Mouse (Mus musculus) ES-CJ7 (cell line): Measurements from ENCODE around the gene Rimbp2.

Experiments used
- DNase-seq: peaks from one replicate; pipeline ENCODE4 v3.0.0; 2011; ENCODE audit warnings: low read depth, low spot score

Gene Rimbp2

GRCm38 (mm10) chr5:128932776-128933175 is 20.5 kb downstream of the Rimbp2 start:
- DNase-seq: no peak

- DNase-seq: no peak
Observed at GRCm38 (mm10) chr5:128925073-128925472, 28.2 kb downstream of the Rimbp2 start.

- no peak for DNase-seq
Observed at GRCm38 (mm10) chr5:128920112-128920511, 33.2 kb downstream of the Rimbp2 start.

GRCm38 (mm10) chr5:128917116-128917959 is 35.9 kb downstream of the Rimbp2 start:
- DNase-seq: peak; percentile 84

- peak; percentile 44 for DNase-seq
Observed at GRCm38 (mm10) chr5:128913820-128914219, 39.5 kb downstream of the Rimbp2 start.

- no peak for DNase-seq
Observed at GRCm38 (mm10) chr5:128912374-128912773, 40.9 kb downstream of the Rimbp2 start.

GRCm38 (mm10) chr5:128911593-128911992 is 41.7 kb downstream of the Rimbp2 start:
- DNase-seq: no peak

GRCm38 (mm10) chr5:128904113-128904512 is 49.2 kb downstream of the Rimbp2 start:
- DNase-seq: peak; percentile 81

GRCm38 (mm10) chr5:128903120-128903519 is 50.2 kb downstream of the Rimbp2 start:
- DNase-seq: no peak

GRCm38 (mm10) chr5:128899971-128900370 is 53.3 kb downstream of the Rimbp2 start:
- no peak for DNase-seq

DNA sequence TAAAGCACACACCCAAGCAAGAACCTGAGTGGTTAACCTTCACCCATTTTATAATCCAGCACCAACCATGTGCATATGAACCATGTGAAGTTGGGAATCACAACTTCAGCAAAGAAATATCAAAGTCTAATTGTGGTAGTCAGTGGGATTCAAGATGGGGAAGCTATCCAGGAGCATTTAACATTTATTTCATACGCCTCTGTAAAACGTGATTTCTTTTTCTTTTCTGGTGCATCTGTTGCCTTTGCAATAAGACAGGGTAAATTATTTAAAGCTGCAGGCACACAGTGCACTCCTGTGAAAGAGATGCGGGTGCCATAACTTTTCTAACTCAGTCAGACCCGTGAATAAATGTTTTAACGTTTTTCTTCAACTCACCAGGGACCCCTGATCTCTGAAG is 58.4 kb downstream of the Rimbp2 start:
- DNase-seq: no peak

- DNase-seq: no peak
Observed at GRCm38 (mm10) chr5:128887546-128887945, 65.7 kb downstream of the Rimbp2 start.

DNA sequence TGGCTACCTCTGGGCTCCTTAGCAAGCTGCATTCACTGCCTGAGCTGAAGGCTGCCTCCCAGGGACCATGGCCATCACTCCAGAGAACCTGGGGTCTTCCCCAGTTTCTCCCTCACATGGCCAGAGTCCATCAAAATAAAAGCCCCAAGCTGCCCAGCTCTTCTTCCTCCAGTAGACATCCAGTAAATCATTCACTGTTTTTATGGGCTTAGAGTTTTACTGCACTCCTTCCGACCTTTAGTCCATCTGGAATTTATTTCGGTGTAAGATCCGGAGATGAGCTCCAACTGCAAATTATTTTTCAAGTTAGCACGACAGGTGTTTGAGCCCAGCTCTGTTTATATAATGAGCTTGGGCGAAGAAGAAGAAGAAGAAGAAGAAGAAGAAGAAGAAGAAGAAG is 69.0 kb downstream of the Rimbp2 start:
- DNase-seq: no peak

- DNase-seq: peak; percentile 28
Observed at GRCm38 (mm10) chr5:128879092-128879491, 74.2 kb downstream of the Rimbp2 start.

- DNase-seq: no peak
Observed at GRCm38 (mm10) chr5:128877425-128878035, 75.8 kb downstream of the Rimbp2 start.

DNA sequence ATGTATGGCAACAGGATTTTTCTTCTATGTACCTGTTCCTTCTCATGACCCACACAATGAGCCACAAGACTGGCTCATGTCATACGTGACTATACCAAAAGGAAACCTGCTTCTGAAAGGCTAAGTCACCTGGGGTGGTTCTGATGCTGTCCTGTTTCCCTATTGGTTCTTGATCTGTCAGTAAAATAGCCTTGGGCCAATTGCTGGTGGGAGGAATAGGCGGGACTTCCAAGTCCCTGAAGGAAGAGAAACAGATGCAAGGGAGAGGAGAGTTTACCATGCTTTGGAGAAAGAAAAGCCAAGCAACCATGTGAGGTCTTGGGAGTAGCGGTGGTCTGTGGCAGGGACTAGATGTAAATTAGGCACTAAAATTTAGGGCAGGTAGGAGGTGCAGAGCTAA is 81.6 kb downstream of the Rimbp2 start:
- DNase-seq: no peak

- DNase-seq: no peak
Observed at GRCm38 (mm10) chr5:128866811-128867210, 86.5 kb downstream of the Rimbp2 start.

- DNase-seq: no peak
Observed at GRCm38 (mm10) chr5:128866291-128866690, 87.0 kb downstream of the Rimbp2 start.

GRCm38 (mm10) chr5:128863497-128863896 is 89.8 kb downstream of the Rimbp2 start:
- DNase-seq: no peak

GRCm38 (mm10) chr5:128860907-128861306 is 92.4 kb downstream of the Rimbp2 start:
- no peak for DNase-seq

DNA sequence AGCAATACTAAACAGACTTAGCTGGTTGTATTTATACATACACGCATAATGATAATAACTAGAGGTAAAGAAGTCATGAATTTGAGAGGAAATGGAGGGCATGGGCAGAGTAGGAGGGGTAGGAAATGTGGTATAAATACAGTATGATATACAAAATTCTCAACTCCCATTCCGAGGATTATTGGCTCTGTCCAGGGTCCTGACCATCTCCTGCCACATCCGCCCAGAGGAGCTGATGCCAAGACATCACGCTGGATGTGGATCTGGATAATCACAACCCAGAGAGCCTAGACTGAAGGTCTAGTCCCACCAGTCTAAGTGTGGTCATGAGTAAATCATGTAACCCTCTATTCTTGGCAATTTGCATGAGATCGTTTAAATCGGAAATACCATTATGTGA is 100.5 kb downstream of the Rimbp2 start:
- DNase-seq: no peak

DNA sequence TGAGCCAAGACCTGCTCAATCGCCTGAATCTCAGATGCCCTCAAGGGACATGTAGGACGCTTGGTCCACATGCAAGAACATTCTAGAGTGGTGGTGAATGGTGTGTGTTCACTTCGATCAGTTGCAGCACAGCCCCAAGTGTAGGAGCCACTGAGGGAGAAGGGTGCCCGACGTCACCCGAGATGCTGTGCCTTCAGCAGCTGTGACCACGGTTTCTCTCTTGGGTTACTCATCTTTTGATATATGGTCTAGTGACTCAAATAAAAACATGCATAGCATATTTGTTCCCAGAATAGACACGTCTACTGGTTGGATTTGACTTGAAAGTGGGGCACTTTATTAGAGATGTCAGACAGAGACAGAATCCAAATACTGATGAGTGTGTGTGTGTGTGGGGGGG is 105.5 kb downstream of the Rimbp2 start:
- DNase-seq: no peak

GRCm38 (mm10) chr5:128846433-128847040 is 106.7 kb downstream of the Rimbp2 start:
- DNase-seq: no peak
